Mouse (Mus musculus) small intestine, adult 2 months (tissue): ENCODE data around the gene Gpm6b.

Experiments
- CTCF ChIP-seq: fragments of 200-500 bp; IDR thresholded peaks from 2 replicates; pipeline ENCODE4 v1.5.1; 2012; ENCODE audit warnings: low read depth, mild to moderate bottlenecking, control low read depth, inconsistent platforms, low read length, moderate library complexity, mixed read lengths; ENCODE audit not compliant: insufficient replicate concordance, insufficient read length; ENCODE audit errors: extremely low read depth
- POLR2A ChIP-seq: fragments of 200-500 bp; IDR thresholded peaks from 2 replicates; pipeline ENCODE4 v1.6.1; 2012; ENCODE audit warnings: low read depth, mild to moderate bottlenecking, control low read depth, inconsistent platforms, low read length, moderate library complexity

GRCm38 (mm10) chrX:166360455-166360854 is 121.7 kb downstream of the Gpm6b start:
- TF ChIP-seq CTCF (no peak), POLR2A (no peak)
